Mouse (Mus musculus): ENCODE results near the gene Pgbd1.
A peak's percentile ranks its signal among the peaks of the same experiment; 100 is the strongest.

DNA sequence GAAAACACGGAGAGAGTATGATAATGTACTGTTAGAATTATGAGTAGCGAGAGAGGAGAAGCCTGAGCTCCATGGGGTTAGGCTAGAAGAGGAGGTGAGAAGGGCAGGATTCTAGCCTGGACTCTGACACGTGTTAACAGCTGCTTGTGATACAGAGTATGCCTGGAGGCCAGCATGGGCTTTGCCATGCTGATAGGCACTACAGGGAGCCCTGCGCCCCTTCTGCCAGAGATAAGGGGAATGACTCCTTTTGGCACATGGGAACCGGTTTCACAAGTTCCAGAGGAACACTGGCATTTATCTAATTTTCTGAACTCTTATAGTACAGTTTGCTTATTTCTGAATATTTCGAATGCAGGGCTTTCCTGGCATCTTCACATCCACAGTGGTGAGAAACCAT lies 22.0 kb downstream of the Pgbd1 start:
- TF ChIP-seq CTCF (IDR thresholded peaks at IDR 0.05; ENCODE audit: low read depth) (peak; percentile 25; the same call in 1 of the 2 replicates), EP300 (IDR thresholded peaks at IDR 0.05; ENCODE audit: low read depth) (peak; percentile 91)
